Mouse (Mus musculus) intestine, embryonic 15.5 days (tissue): ENCODE results near the gene Gm20388. TPM values are rescaled to one million over a fixed set of nuclear protein-coding genes. Genes with fewer than 3 reads are reported as not detected.

Source experiments
- ATAC-seq: fragments of 200-750 bp; cut with Nextera tagmentation; 2 replicates; pipeline ENCODE4 v1.8.0; 2017; ENCODE audit warnings: moderate TSS enrichment, moderate library complexity
- H3K27ac ChIP-seq: fragments of 300-500 bp; sonication (generic); 2 replicates; pipeline ENCODE4 v1.5.1; 2015; ENCODE audit warnings: mild to moderate bottlenecking, inconsistent platforms
- H3K27me3 ChIP-seq: fragments of 300-500 bp; sonication (generic); replicated peaks from 2 replicates; pipeline ENCODE4 v1.6.1; 2015; ENCODE audit warnings: inconsistent platforms
- H3K36me3 ChIP-seq: fragments of 300-500 bp; sonication (generic); 2 replicates; pipeline ENCODE4 v1.6.1; 2015; ENCODE audit warnings: inconsistent platforms
- H3K4me1 ChIP-seq: fragments of 300-500 bp; sonication (generic); replicated peaks from 2 replicates; pipeline ENCODE4 v1.6.1; 2015; ENCODE audit warnings: inconsistent platforms
- H3K4me2 ChIP-seq: fragments of 300-500 bp; sonication (generic); replicated peaks from 2 replicates; pipeline ENCODE4 v1.6.1; 2015; ENCODE audit warnings: mild to moderate bottlenecking, inconsistent platforms
- H3K4me3 ChIP-seq: fragments of 300-500 bp; sonication (generic); replicated peaks from 2 replicates; pipeline ENCODE4 v1.5.1; 2015; ENCODE audit warnings: inconsistent platforms
- H3K9ac ChIP-seq: fragments of 300-500 bp; sonication (generic); 2 replicates; pipeline ENCODE4 v1.6.1; 2015; ENCODE audit warnings: inconsistent platforms
- H3K9me3 ChIP-seq: fragments of 300-500 bp; sonication (generic); 2 replicates; pipeline ENCODE4 v1.6.1; 2016; ENCODE audit warnings: inconsistent platforms
- WGBS: fragments of 180-500 bp; shearing (Covaris S2); methylation state at CpG from one replicate; pipeline ENCODE4 v1.1.7; 2015; 5-methylcytosine and 5-hydroxymethylcytosine counted together
- polyA plus RNA-seq: library from polyadenylated mRNA; unstranded; fragments of >200 nt; fragmentation: Nextera tagmentation; extraction: Ambion mirVana; gene quantifications from 2 replicates; pipeline ENCODE4 v1.2.1, GENCODE M21; 2015

The Gm20388 gene
- polyA plus RNA-seq, 1 experiment from 2014 or later, result not detected

DNA sequence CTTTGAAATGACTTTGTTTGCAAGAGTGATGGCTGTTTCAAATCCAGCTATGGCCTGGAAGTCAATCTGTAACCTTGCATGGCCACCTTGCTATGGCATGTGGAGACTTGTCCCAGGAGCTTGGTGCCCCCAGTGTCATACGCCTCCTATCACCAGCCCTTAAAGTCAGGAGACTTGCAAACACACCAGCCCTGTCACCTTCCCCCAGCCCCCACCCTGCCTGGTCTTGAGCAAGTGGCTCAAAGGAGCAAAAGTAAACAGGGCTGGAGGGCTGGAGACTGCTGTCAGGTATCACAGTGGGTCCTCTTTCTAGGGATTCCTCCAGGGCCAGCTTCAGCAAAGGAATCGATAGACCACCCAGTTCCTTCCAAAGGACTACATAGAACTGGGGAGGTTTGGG is 2400.5 kb downstream of the Gm20388 start:
- 0 out of 2 replicates have a peak overlapping the region, but pooled peaks have one; percentile 36 for H3K27ac ChIP-seq
- WGBS, result 59% methylated on average over 2 of the region's 2 CpGs
- no peaks in the 10 kb centered on the region for H3K36me3 ChIP-seq
- H3K4me3 ChIP-seq, result no peak overlapping the region
- H3K9ac ChIP-seq, result no peak overlapping the region
- H3K4me1 ChIP-seq, result peaks cover 74% of the 10 kb centered on the region
- no peak for ATAC-seq
- no peak overlapping the region for H3K4me2 ChIP-seq
- H3K27me3 ChIP-seq, result no peaks in the 10 kb centered on the region
- no peaks in the 10 kb centered on the region for H3K9me3 ChIP-seq

DNA sequence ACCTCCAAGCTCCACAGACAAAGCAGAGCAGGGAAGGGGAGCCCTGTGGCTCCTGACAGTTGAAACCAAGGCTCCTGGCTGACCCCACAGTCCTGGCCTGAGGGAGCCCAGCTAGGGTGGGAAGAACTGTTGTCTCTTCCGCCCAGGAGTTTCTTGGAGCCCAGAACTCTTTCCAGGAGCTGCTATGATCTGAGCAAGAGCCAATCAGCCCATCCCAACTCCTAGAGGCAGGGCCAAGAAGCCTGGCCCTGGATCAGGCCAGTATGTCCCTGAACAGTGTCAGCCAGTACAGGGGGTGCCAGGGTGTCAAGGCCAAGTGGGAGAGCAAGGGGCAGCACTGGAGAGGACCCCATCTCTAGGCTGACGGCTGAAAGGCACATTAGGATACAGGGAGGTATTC is 2401.9 kb downstream of the Gm20388 start:
- Histone ChIP-seq H3K4me3 (no peak overlapping the region), H3K4me2 (no peak overlapping the region), H3K9ac (no peak overlapping the region), H3K36me3 (no peaks in the 10 kb centered on the region), H3K27ac (peak overlapping the region; percentile 54; the same call in 1 of the 2 replicates), H3K27me3 (no peaks in the 10 kb centered on the region), H3K9me3 (no peaks in the 10 kb centered on the region), H3K4me1 (peaks cover 82% of the 10 kb centered on the region)
- ATAC-seq, result no peak
- 80% methylated on average over 2 of the region's 2 CpGs for WGBS

DNA sequence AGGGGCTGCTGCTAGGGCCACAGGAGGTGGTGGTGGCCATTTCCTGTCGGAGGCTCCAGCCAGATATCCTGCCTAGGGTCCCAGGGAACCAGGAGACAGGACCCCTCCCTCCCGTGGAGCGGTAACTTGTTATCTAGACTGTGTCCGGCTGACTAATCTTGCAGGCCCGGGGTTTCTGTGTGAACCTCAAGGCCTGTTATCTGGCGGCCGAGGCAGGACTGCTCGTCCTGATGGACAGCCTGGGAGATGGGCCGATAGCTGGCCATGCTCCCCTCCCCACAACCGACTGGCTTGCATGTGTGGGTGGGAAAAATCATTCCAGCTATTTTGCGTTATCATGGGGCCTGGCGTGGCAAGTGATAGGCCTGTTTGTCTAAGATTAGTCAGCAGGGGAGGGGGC is 2402.7 kb downstream of the Gm20388 start:
- Histone ChIP-seq H3K4me3 (no peak overlapping the region), H3K4me2 (no peak overlapping the region), H3K9ac (no peak overlapping the region), H3K9me3 (no peaks in the 10 kb centered on the region), H3K4me1 (peaks cover 84% of the 10 kb centered on the region), H3K27me3 (no peaks in the 10 kb centered on the region), H3K27ac (peak overlapping the region; percentile 54; the same call in 1 of the 2 replicates), H3K36me3 (no peaks in the 10 kb centered on the region)
- 36% methylated on average over 12 of the region's 12 CpGs for WGBS
- no peak for ATAC-seq

DNA sequence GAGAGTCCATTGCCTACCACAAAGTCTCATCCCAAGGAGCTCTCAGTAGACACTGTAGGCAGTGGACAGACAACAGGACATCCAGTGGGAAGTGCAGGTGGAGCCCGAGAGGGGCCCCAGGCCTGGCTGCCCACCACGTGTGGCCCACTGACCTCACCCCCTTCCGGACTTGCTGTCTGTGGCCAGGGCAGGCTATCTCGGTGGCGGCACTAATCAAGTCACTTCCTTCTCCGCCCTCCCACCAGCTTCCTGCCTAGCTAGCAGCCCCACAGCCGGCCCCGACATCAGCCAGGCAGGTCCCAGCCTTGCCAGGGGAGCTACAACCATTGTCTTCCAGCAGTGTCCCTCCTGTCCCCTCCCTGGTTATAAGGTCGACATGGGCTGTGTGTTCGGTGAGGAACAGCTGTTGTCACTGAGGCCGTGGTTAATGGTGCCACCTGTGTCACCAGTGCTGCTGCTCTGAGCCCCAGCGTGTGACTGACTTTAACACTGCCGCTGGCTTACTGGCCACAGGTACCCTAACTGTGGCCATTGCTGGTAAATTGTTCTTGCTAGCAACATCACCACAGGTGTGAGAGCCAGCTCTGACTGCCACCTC is 2404.4 kb downstream of the Gm20388 start:
- Histone ChIP-seq H3K4me2 (no peak overlapping the region), H3K9me3 (no peaks in the 10 kb centered on the region), H3K4me3 (no peak overlapping the region), H3K36me3 (no peaks in the 10 kb centered on the region), H3K27me3 (no peaks in the 10 kb centered on the region), H3K9ac (no peak overlapping the region), H3K27ac (peak overlapping the region; percentile 55), H3K4me1 (peaks cover 88% of the 10 kb centered on the region)
- 49% methylated on average over 13 of the region's 13 CpGs for WGBS
- ATAC-seq, result no peak

DNA sequence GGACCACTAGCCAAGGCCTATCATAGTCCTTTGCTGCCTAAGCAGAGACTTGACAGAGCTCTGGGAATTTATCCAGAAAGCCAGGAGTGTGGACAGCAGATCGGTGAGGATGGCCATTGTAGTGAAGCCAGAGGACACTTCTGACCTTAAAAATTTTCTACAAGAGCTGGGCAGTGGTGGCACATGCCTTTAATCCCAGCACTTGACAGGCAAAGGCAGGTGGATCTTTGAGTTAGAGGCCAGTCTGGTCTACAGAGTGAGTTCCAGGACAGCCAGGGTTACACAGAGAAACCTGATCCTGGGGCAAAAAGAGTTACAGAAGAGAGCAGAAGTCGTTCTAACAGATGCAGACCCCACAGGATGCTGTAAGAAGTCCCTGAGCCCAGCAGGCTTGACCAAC is 2405.8 kb downstream of the Gm20388 start:
- no peaks in the 10 kb centered on the region for H3K9me3 ChIP-seq
- no peak overlapping the region; the same call in 1 of the 2 replicates for H3K9ac ChIP-seq
- H3K4me1 ChIP-seq, result peaks cover 88% of the 10 kb centered on the region
- ATAC-seq, result no peak
- peak overlapping the region; percentile 65; the same call in 1 of the 2 replicates for H3K27ac ChIP-seq
- 42% methylated on average over 2 of the region's 2 CpGs for WGBS
- no peak overlapping the region for H3K4me2 ChIP-seq
- no peaks in the 10 kb centered on the region for H3K36me3 ChIP-seq
- no peak overlapping the region for H3K4me3 ChIP-seq
- H3K27me3 ChIP-seq, result no peaks in the 10 kb centered on the region

DNA sequence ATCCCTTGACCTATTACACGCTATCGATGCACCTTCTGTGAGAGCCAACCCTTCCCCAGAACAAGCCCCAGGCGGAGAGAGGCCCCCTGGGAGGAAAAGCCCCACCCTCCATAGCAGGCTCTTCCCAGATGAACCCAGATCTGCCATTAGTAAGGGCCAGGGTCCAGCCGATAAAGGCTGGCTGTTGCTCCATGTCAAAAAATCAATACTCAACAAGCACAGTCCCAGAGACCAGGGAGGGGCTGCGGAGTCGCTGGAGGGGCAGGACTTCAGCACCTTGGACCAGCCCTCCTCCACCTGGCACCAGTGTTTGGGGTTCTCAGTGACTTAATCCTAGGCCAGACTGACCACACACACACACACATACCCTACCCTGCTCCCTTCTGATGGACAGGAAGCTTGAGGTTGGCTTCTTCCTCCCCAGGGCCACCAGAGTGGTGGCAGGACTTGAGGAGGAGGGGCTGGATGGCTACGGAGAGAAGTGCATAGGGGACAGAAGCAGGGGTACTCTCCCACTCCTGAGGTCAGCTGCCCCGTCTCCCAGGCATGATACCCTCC is 2407.4 kb downstream of the Gm20388 start:
- ATAC-seq, result peak; percentile 64
- Histone ChIP-seq H3K9me3 (no peaks in the 10 kb centered on the region), H3K4me2 (peak overlapping the region; percentile 3; the same call in 1 of the 2 replicates), H3K36me3 (no peaks in the 10 kb centered on the region), H3K27ac (peak overlapping the region; percentile 65), H3K4me1 (peaks cover 91% of the 10 kb centered on the region), H3K4me3 (no peak overlapping the region), H3K27me3 (no peaks in the 10 kb centered on the region; the same call in 1 of the 2 replicates), H3K9ac (no peak overlapping the region)
- WGBS, result 33% methylated on average over 8 of the region's 8 CpGs

DNA sequence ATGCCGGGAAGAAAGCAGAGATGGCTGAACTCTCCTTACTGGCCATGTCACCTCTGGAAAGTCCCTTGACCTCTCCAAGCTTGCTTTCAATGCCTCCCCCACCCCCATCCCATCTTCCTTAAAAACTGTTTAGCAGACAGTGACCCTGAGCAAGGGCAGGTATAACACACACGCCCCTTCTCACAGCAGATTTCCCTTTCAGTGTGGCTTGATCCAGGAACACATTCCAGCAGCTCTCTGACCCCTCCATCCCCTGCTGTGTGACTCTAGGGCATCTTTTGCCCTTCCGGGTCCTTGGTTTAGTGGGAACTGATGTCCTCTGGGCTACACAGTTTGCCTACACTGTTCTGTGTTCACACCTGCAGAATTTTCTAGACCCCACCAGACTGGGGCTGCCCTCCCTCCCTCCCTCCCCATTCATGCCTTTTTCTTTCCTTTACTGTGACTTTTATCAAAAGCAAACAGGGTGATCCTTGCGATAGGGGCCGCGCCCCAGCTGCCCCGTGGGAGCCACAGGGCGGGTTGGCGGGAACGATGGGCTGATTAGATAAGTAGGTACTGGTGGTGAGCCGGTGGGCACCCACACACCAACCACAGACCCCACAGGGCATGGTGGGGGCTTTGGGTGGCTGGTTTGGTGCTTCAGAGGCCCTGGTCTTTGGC is 2408.5 kb downstream of the Gm20388 start:
- WGBS, result 54% methylated on average over 11 of the region's 11 CpGs
- Histone ChIP-seq H3K9ac (no peak overlapping the region), H3K27me3 (no peaks in the 10 kb centered on the region; the same call in 1 of the 2 replicates), H3K36me3 (no peaks in the 10 kb centered on the region), H3K4me3 (no peak overlapping the region), H3K27ac (peak overlapping the region; percentile 64), H3K4me1 (peaks cover 93% of the 10 kb centered on the region), H3K9me3 (no peaks in the 10 kb centered on the region), H3K4me2 (peak overlapping the region; percentile 17; the same call in 1 of the 2 replicates)
- ATAC-seq, result no peak

DNA sequence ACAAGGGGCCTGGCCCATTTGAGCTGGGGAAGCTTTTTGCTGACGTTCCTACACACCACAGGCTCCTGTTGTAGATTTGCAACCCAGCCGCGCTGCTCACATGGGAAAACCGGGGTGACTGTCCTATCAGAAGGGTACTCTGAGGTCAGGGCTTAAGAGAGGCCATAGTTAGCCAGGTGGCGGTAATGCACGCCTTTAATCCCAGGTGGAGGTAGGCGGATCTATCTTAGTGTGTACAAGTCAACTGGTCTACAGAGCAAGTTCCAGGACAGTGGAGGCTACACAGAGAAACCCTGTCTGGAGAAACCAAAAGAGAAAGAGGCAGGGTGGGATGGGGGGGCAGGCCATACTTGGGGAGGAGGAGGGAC is 2409.1 kb downstream of the Gm20388 start:
- WGBS, result 49% methylated on average over 7 of the region's 7 CpGs
- H3K9me3 ChIP-seq, result no peaks in the 10 kb centered on the region
- no peaks in the 10 kb centered on the region for H3K36me3 ChIP-seq
- H3K4me1 ChIP-seq, result peaks cover 93% of the 10 kb centered on the region
- H3K27ac ChIP-seq, result peak overlapping the region; percentile 64
- H3K27me3 ChIP-seq, result no peaks in the 10 kb centered on the region; the same call in 1 of the 2 replicates
- no peak overlapping the region for H3K4me3 ChIP-seq
- H3K4me2 ChIP-seq, result 0 out of 2 replicates have a peak overlapping the region, but pooled peaks have one; percentile 17
- H3K9ac ChIP-seq, result no peak overlapping the region
- ATAC-seq, result no peak

DNA sequence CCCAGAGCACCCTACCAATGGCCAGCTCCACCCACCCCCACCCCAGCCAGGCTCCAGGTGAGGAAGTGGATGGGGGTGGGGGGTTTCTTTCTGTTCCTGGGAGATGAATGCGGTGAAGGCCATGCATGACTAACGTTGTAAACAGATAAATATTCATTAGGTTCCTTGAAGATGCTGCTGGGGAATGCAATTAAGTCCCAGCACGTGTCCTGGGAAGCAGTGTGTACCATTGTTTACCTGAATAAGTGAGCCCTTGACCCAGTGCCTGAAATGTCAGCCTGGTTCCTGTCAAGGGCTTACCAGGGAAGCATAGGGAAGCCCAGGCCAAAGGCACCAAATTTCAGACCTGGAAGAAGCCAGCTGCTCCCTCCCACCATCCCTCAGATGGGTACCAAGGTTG is 2409.9 kb downstream of the Gm20388 start:
- Histone ChIP-seq H3K4me3 (no peak overlapping the region), H3K27me3 (no peaks in the 10 kb centered on the region; the same call in 1 of the 2 replicates), H3K36me3 (no peaks in the 10 kb centered on the region), H3K4me1 (peaks cover 92% of the 10 kb centered on the region), H3K4me2 (no peak overlapping the region), H3K9ac (0 out of 2 replicates have a peak overlapping the region, but pooled peaks have one; percentile 5), H3K27ac (peak overlapping the region; percentile 87; the same call in 1 of the 2 replicates), H3K9me3 (no peaks in the 10 kb centered on the region)
- WGBS, result 29% methylated on average over 3 of the region's 3 CpGs
- ATAC-seq, result no peak

DNA sequence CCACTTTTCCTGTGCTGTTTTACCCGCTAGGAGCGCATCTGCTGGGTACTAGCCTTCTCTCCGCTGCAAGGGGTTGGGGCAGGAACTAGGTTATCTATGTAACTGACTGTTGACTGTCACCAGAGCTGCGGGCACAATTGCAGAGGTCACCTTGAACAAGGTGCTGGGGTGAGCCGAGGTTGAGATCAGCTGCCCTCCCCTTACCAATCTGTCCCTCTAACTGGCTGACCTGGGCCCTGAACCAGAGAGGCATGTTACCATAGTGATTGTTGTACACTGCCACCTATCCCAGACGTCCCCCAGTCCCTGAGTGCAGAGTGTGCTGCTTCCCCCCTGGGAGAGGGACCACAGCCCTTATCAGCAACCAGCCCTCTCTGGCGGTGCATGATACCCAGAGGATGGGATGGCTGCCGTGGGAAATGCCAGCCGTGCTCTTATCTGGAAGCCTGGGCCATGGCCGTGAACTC is 2410.8 kb downstream of the Gm20388 start:
- Histone ChIP-seq H3K4me2 (peak overlapping the region; percentile 5; the same call in 1 of the 2 replicates), H3K4me1 (peaks cover 93% of the 10 kb centered on the region), H3K4me3 (no peak overlapping the region), H3K36me3 (no peaks in the 10 kb centered on the region), H3K27me3 (no peaks in the 10 kb centered on the region; the same call in 1 of the 2 replicates), H3K9ac (no peak overlapping the region), H3K9me3 (no peaks in the 10 kb centered on the region), H3K27ac (peak overlapping the region; percentile 87)
- ATAC-seq, result peak; percentile 14; the same call in 1 of the 2 replicates
- WGBS, result 64% methylated on average over 10 of the region's 10 CpGs

DNA sequence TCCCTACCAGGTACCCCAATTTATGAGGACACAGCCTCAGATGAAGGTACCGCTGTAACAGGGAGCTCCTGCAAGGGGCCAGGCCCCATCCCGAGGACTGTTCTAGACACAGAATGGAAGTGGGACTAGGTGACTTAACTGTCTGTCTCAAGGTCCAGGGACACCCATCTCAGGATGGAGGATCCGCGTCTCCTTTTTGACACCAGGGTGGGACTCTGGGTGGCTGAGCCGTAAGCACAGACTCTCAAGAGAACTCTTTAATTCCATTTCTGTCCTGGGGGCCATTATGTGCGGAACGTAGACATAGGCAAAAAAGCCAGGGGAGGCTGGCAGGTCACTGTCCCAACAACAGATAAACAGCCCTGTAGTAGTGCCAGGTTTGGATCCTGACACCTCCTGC is 2411.5 kb downstream of the Gm20388 start:
- no peak overlapping the region for H3K4me3 ChIP-seq
- WGBS, result 80% methylated on average over 7 of the region's 7 CpGs
- peaks cover 87% of the 10 kb centered on the region for H3K4me1 ChIP-seq
- peak overlapping the region; percentile 87 for H3K27ac ChIP-seq
- no peaks in the 10 kb centered on the region for H3K36me3 ChIP-seq
- H3K4me2 ChIP-seq, result peak overlapping the region; percentile 36; the same call in 1 of the 2 replicates
- H3K27me3 ChIP-seq, result no peaks in the 10 kb centered on the region; the same call in 1 of the 2 replicates
- no peak for ATAC-seq
- no peak overlapping the region for H3K9ac ChIP-seq
- H3K9me3 ChIP-seq, result no peaks in the 10 kb centered on the region

DNA sequence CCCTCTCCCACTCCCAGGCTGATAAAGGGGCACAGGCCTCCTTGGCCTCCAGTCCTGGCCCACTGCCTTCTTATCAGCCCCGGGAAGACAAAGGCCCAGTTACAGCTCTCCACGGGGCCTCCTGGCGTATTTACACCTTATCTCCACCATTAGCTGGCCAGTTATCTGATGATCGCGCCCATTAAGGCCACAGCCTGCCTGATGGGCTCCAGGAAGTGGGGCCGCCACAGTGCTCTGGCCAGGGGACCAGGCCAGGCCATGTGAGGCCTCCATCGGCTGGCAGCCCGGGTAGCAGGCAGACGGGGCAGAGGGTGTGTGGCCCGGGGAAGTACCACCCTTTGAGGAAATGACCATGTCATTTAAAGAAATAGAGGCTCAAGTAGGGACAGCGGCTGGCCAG is 2412.2 kb downstream of the Gm20388 start:
- H3K36me3 ChIP-seq, result no peaks in the 10 kb centered on the region
- ATAC-seq, result peak; percentile 27
- H3K9me3 ChIP-seq, result no peaks in the 10 kb centered on the region
- WGBS, result 26% methylated on average over 11 of the region's 11 CpGs
- peaks cover 85% of the 10 kb centered on the region for H3K4me1 ChIP-seq
- H3K4me3 ChIP-seq, result no peak overlapping the region
- H3K27ac ChIP-seq, result peak overlapping the region; percentile 87
- H3K9ac ChIP-seq, result no peak overlapping the region
- H3K27me3 ChIP-seq, result no peaks in the 10 kb centered on the region; the same call in 1 of the 2 replicates
- peak overlapping the region; percentile 36 for H3K4me2 ChIP-seq
